Mouse (Mus musculus) E14TG2a.4 (cell line): Measurements from ENCODE around the gene Pcca.
A peak's percentile ranks its signal among the peaks of the same experiment; 100 is the strongest.
"Not testable (repeated sequence)": the region's sequence is repeated elsewhere in the genome, so short reads cannot be mapped to it uniquely, and the experiment has no call there.

Experiments used
- H3K27me3 ChIP-seq: 2 replicates; pipeline ENCODE4 v1.6.1; 2014; ENCODE audit warnings: low read length, control low read depth; ENCODE audit not compliant: insufficient read depth
- H3K36me3 ChIP-seq: 2 replicates; pipeline ENCODE4 v1.6.1; 2014; ENCODE audit warnings: low read length, control low read depth; ENCODE audit not compliant: insufficient read depth
- H3K4me1 ChIP-seq: replicated peaks from 2 replicates; pipeline ENCODE4 v1.6.1; 2014; ENCODE audit warnings: low read depth, low read length, control low read depth
- H3K4me3 ChIP-seq: replicated peaks from 2 replicates; pipeline ENCODE4 v1.5.1; 2014; ENCODE audit warnings: mild to moderate bottlenecking, low read length
- H3K9me3 ChIP-seq: 2 replicates; pipeline ENCODE4 v1.6.1; 2014; ENCODE audit warnings: low read length, control low read depth
- CTCF ChIP-seq: conservative IDR thresholded peaks from 2 replicates; pipeline ENCODE4 v1.5.1; 2014; ENCODE audit warnings: low read length
- NANOG ChIP-seq: IDR thresholded peaks from 2 replicates; pipeline ENCODE4 v1.6.1; 2014; ENCODE audit warnings: borderline replicate concordance, low read length, mixed read lengths
- POU5F1 ChIP-seq: IDR thresholded peaks from 2 replicates; pipeline ENCODE4 v1.6.1; 2014; ENCODE audit warnings: low read length, borderline replicate concordance

Pcca gene

DNA sequence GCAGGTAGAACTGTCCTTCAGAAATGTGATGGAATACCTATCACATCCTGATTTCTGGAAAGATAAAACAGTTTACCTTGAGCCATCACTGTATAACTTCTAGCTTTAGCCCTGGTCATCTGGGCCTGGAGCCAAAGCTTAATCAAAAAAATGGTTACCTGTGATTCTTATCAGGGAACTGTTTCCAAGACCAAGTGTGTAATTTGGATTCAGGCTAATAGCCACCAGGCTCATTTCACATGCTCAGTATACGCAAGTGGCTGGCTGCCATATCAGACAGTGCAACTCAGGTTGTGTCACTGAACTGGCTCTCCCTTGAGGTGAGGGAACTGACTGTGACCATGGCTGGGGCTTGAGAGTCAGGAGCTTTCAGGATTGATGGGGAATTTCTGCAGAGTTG is 14.3 kb downstream of the Pcca start:
- Histone ChIP-seq H3K4me3 (no peak overlapping the region), H3K36me3 (no peaks in the 10 kb centered on the region), H3K27me3 (no peaks in the 10 kb centered on the region), H3K4me1 (no peaks in the 10 kb centered on the region), H3K9me3 (0 out of 2 replicates have a peak, but pooled peaks cover 4% of the 10 kb centered on the region)
- TF ChIP-seq CTCF = no peak

DNA sequence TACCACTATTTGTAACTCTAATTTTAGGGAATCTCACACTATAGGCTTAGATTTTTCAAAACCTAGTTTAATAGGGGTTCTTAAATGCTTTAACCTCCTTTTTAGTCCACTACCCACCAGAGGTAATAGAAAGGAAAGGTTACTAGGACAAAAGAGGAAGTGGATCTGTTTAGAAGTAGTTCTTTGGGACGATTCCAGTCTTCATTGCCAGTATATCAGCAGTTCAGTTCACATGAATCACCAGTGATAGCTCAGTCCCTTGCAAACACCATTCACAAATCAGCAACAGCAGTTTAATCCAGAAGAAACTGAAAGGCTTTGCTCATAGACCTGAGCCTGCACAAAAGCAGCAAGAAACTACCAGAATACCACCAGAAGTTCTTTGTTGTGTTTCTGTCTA is 14.8 kb downstream of the Pcca start:
- Histone ChIP-seq H3K36me3 (no peaks in the 10 kb centered on the region), H3K9me3 (0 out of 2 replicates have a peak, but pooled peaks cover 4% of the 10 kb centered on the region), H3K27me3 (no peaks in the 10 kb centered on the region), H3K4me1 (no peaks in the 10 kb centered on the region), H3K4me3 (no peak overlapping the region)
- TF ChIP-seq CTCF (no peak), NANOG (no peak), POU5F1 (no peak)

DNA sequence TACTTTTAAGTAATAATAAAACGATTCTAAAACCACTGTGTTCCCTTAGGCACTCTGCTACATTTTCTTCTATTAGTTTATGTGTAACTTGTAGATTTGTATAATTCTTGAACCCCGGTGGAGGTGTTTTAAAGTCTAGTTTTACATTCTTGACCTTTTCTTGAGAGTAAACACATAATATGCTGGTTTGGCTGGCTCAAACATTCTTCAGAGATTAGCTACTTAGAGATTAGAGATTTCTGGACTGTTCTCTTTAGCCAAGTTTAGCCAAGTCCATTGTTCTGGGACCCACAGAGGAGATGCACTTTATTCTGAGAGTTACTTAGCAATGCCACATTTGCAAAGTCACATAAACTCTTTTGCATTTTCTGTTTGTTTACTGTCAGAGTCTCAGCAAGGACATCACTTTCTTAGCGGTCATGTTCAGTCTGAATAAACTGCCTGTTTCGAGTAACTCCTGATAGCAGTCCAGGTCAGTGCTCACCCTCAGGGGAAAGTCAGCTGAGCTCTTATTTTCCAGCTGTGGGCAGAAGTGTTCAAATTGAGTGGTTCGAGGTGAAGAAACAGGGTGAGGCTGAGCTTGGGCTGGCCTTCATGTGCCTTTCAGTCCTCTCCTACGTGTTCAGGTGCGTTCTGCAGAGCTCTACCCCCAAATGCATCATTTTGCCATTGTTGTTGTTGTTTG is 18.8 kb downstream of the Pcca start:
- Histone ChIP-seq H3K4me3 (no peak overlapping the region), H3K36me3 (no peaks in the 10 kb centered on the region), H3K4me1 (no peaks in the 10 kb centered on the region), H3K9me3 (0 out of 2 replicates have a peak, but pooled peaks cover 4% of the 10 kb centered on the region), H3K27me3 (no peaks in the 10 kb centered on the region)
- TF ChIP-seq CTCF = no peak
- TF ChIP-seq NANOG = no peak

DNA sequence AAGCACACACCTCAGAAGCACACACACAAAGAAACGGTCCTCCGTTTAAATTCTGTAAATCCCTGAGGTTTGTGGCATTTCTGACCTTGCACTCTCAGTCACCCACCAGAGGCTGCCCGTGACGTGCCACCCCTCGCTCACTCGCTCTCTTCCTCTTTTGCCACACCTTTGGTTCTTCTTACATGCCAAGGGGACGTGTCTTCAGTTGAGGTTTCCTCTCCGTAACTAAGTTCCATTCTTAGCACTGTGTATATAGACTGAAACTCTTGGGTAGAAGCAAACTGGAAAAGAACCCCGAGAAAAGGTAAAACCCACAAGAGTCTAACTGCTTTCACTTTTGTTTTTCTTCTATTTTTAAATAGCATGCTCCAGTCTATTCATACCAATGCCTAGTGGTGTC is 23.2 kb downstream of the Pcca start:
- H3K27me3 ChIP-seq = no peaks in the 10 kb centered on the region
- no peaks in the 10 kb centered on the region for H3K36me3 ChIP-seq
- no peak overlapping the region for H3K4me3 ChIP-seq
- TF ChIP-seq NANOG = no peak
- no peak for TF ChIP-seq CTCF
- no peak for TF ChIP-seq POU5F1
- no peaks in the 10 kb centered on the region for H3K9me3 ChIP-seq
- no peaks in the 10 kb centered on the region for H3K4me1 ChIP-seq

DNA sequence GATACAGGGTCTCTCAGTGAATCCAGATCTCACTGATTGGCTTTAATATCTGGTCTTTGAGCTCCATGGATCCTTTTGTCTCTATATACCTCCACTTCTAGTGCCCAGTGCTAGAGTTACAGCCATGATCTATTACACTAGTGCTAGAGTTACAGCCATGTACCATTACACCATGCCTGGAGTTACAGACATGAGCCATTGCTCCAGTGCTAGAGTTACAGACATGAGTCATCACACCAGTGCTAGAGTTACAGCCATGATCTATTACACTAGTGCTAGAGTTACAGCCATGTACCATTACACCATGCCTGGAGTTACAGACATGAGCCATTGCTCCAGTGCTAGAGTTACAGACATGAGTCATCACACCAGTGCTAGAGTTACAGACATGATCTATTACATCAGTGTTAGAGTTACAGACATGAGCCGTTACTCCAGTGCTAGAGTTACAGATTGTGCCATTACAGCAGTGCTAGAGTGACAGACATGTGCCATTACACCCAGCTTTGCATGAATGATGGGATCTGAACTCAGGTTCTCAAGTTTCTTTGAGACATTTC is 26.8 kb downstream of the Pcca start:
- not testable (repeated sequence) for H3K36me3 ChIP-seq, H3K27me3 ChIP-seq, H3K4me1 ChIP-seq, H3K9me3 ChIP-seq, H3K4me3 ChIP-seq

DNA sequence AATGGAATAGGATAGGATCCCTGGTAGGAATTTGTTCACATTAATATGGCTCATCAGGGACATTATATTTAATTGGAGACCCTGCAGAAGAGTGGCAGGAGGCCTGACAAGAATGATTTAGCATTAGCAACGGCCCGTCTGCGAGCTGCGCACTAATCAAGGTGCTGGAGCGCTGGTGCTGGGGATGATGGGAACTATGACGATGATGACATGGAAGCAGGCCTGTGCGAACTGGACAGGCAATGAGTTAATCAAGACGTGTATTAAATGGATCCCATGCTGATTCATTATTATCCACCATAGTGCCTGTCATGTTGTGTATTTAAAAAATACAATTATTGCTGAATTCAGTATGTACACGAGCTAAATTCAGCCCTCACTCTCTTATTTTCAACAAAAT is 36.7 kb downstream of the Pcca start:
- TF ChIP-seq CTCF (no peak), POU5F1 (no peak), NANOG (no peak)
- H3K9me3 ChIP-seq = no peaks in the 10 kb centered on the region
- H3K4me3 ChIP-seq = no peak overlapping the region
- H3K36me3 ChIP-seq = no peaks in the 10 kb centered on the region
- no peaks in the 10 kb centered on the region for H3K4me1 ChIP-seq
- H3K27me3 ChIP-seq = no peaks in the 10 kb centered on the region

DNA sequence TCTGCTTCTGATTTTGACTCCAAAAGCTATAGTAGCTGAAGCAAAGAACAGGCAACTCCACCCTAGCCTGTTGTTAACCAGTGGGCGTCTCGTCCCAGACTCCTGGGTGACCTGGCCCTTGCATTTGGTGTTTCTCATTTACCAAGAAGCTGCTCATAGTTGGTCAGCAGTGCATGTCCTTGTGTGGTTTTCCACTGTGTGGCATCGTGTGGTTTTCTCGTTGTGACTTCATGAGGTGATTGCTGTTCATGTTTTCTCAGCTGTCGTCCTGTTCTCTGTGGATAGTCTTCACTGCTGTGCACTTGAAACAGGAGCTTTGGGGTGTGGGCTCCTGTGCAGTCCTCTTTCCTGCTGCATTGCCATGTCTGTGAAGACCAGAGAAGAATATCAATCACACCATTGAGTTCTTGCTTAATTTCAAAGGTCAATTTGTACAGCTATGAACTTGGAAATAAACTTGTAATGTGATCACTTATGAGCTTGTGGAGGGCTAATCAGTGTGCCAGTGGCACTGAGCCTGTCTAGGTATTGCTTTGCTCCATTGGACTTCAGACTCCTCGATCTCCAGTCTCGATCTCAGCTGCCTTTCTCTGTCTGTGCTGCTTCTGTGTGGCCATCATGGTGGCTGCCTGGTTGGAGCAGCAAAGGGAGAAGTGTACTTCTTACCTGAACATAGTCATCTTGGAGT is 40.1 kb downstream of the Pcca start:
- no peaks in the 10 kb centered on the region for H3K36me3 ChIP-seq
- TF ChIP-seq POU5F1 = no peak
- TF ChIP-seq NANOG = no peak
- TF ChIP-seq CTCF = no peak
- H3K4me1 ChIP-seq = no peaks in the 10 kb centered on the region
- peaks cover 6% of the 10 kb centered on the region; the same call in 1 of the 2 replicates for H3K9me3 ChIP-seq
- H3K27me3 ChIP-seq = no peaks in the 10 kb centered on the region
- H3K4me3 ChIP-seq = no peak overlapping the region

DNA sequence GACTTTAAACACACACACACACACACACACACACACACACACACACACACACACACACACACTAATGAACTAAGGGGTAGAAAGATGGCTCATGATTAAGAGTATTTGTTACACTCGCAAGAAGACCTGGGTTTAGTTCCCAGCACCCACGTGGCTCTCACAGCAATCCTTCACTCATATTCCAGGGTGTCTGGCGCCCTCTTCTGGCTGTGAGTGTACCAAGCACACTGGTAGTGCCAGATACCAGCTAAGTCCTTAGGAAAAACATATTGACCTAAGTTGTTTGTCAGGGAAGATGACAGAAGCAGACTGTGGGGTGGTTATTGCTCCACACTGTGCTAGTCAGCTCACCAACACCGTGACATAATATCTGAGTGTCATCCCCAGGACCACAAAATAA is 43.7 kb downstream of the Pcca start:
- Histone ChIP-seq H3K36me3 (no peaks in the 10 kb centered on the region), H3K9me3 (peaks cover 6% of the 10 kb centered on the region; the same call in 1 of the 2 replicates), H3K4me1 (0 out of 2 replicates have a peak, but pooled peaks cover 3% of the 10 kb centered on the region), H3K27me3 (no peaks in the 10 kb centered on the region), H3K4me3 (no peak overlapping the region)
- TF ChIP-seq CTCF (peak; percentile 49), NANOG (no peak), POU5F1 (no peak)
